Comparison of ENCODE assay signal across 23 mouse cellular contexts in genomic region chr6:29784413-29785021, GRCm38 (mm10). TPM values are rescaled to one million over a fixed set of nuclear protein-coding genes. Genes with fewer than 3 reads are reported as not detected.
DNase-seq lines count a peak whose midpoint lies in the region; ATAC-seq and TF ChIP-seq lines count a peak whose summit lies in the region.
"Had no signal": no experiment of that assay in that cellular context is flagged by ENCODE, and none has a peak within 500 bp of the region (broad histone marks: within the 10 kb centered on the region; RNA-seq: fewer than 3 reads in every experiment).

No protein-coding gene starts in this region.

- H3K27ac ChIP-seq in intestine, postnatal 0 days (ENCODE audit: low read depth, low read length): no peak overlapping the region
- no peak overlapping the region for H3K27ac ChIP-seq in intestine, embryonic 16.5 days (ENCODE audit: low read length)
- peak overlapping the region; percentile 58 for H3K27ac ChIP-seq in liver, embryonic 13.5 days
- H3K27ac ChIP-seq: forebrain, embryonic 13.5 days; heart, embryonic 10.5 days; hindbrain, embryonic 12.5 days; limb, embryonic 12.5 days had no signal

- ATAC-seq in intestine, postnatal 0 days: no peak
- no peak for ATAC-seq in intestine, embryonic 16.5 days
- peak; percentile 60; the same call in 1 of the 2 replicates for ATAC-seq in common myeloid progenitor, adult 5-6 weeks (replicated peaks; ENCODE audit: low read depth, poor library complexity, severe bottlenecking)
- ATAC-seq in liver, embryonic 13.5 days (ENCODE audit: low read depth): peak; percentile 95
- peak; percentile 97 for ATAC-seq in megakaryocyte-erythroid progenitor cell, adult 5-6 weeks (replicated peaks; ENCODE audit: low FRiP score, low TSS enrichment, poor library complexity, severe bottlenecking)
- no peak for ATAC-seq in CD4-positive, CD25-positive, alpha-beta regulatory T cell, adult 4 months
- ATAC-seq: forebrain, embryonic 13.5 days; inflammation-experienced regulatory T-cells, adult 6 months had no signal

- H3K4me1 ChIP-seq in intestine, postnatal 0 days (replicated peaks; ENCODE audit: control insufficient read depth, insufficient read depth, low read length): no peaks in the 10 kb centered on the region
- H3K4me1 ChIP-seq in intestine, embryonic 16.5 days (ENCODE audit: control insufficient read depth, insufficient read depth, low read length): no peaks in the 10 kb centered on the region
- peaks cover 37% of the 10 kb centered on the region for H3K4me1 ChIP-seq in liver, embryonic 13.5 days (replicated peaks)
- H3K4me1 ChIP-seq: heart, embryonic 10.5 days; limb, embryonic 12.5 days had no signal

- TF ChIP-seq CTCF in intestine, postnatal 0 days (IDR thresholded peaks at IDR 0.05; ENCODE audit: low read depth): peak; percentile 39

- DNase-seq in liver, embryonic 13.5 days: peak; percentile 27
- DNase-seq in gastrocnemius, adult 8-10 months (ENCODE audit: low spot score in 2 of 2): no peak
- no peak for DNase-seq in ovary, adult 18-20 months (ENCODE audit: low spot score)
- DNase-seq: adrenal gland, postnatal 10 days; cerebellum, adult 11-12 months; cerebellum, postnatal 36 days; gastrocnemius, postnatal 25 days; kidney, postnatal 4 days; lung, embryonic 14.5 days; midbrain, embryonic 14.5 days; right cerebral cortex, postnatal 25 days; thymus, adult 2 months had no signal

- H3K36me3 ChIP-seq in intestine, postnatal 0 days (ENCODE audit: control insufficient read depth, insufficient read depth): no peaks in the 10 kb centered on the region
- no peaks in the 10 kb centered on the region for H3K36me3 ChIP-seq in intestine, embryonic 16.5 days (ENCODE audit: control insufficient read depth, insufficient read depth, low read length)
- no peaks in the 10 kb centered on the region for H3K36me3 ChIP-seq in liver, embryonic 13.5 days
- H3K36me3 ChIP-seq: heart, embryonic 10.5 days; hindbrain, embryonic 12.5 days; limb, embryonic 12.5 days had no signal

- no peak overlapping the region for H3K9ac ChIP-seq in intestine, postnatal 0 days (ENCODE audit: low read depth, low read length)
- H3K9ac ChIP-seq in intestine, embryonic 16.5 days (ENCODE audit: low read depth, low read length): no peak overlapping the region
- 0 out of 2 replicates have a peak overlapping the region, but pooled peaks have one; percentile 7 for H3K9ac ChIP-seq in liver, embryonic 13.5 days
- H3K9ac ChIP-seq: forebrain, embryonic 13.5 days; hindbrain, embryonic 12.5 days; limb, embryonic 12.5 days; lung, embryonic 14.5 days had no signal

- 77% methylated on average over 3 of the region's 3 CpGs for whole genome bisulfite sequencing in intestine, postnatal 0 days
- WGBS in intestine, embryonic 16.5 days: 87% methylated on average over 3 of the region's 3 CpGs
- WGBS in liver, embryonic 13.5 days (ENCODE audit: insufficient replicate concordance): 40% methylated on average over 3 of the region's 3 CpGs

- no peaks in the 10 kb centered on the region for H3K27me3 ChIP-seq in intestine, postnatal 0 days (replicated peaks; ENCODE audit: control insufficient read depth, insufficient read depth, low read length)
- no peaks in the 10 kb centered on the region for H3K27me3 ChIP-seq in intestine, embryonic 16.5 days (replicated peaks; ENCODE audit: control insufficient read depth, insufficient read depth, low read length)
- no peaks in the 10 kb centered on the region for H3K27me3 ChIP-seq in liver, embryonic 13.5 days
- H3K27me3 ChIP-seq: forebrain, embryonic 13.5 days; hindbrain, embryonic 12.5 days; limb, embryonic 12.5 days had no signal

- no peaks in the 10 kb centered on the region for H3K9me3 ChIP-seq in intestine, postnatal 0 days (ENCODE audit: control insufficient read depth)
- H3K9me3 ChIP-seq in intestine, embryonic 16.5 days (ENCODE audit: control insufficient read depth, low read length): no peaks in the 10 kb centered on the region
- no peaks in the 10 kb centered on the region for H3K9me3 ChIP-seq in liver, embryonic 13.5 days (replicated peaks)
- H3K9me3 ChIP-seq: forebrain, embryonic 13.5 days; heart, embryonic 10.5 days; hindbrain, embryonic 12.5 days; limb, embryonic 12.5 days had no signal

- H3K4me2 ChIP-seq in intestine, postnatal 0 days (replicated peaks; ENCODE audit: low read depth): no peak overlapping the region
- no peak overlapping the region for H3K4me2 ChIP-seq in intestine, embryonic 16.5 days (ENCODE audit: low read depth, low read length)
- peak overlapping the region; percentile 36 for H3K4me2 ChIP-seq in liver, embryonic 13.5 days
- H3K4me2 ChIP-seq: forebrain, embryonic 13.5 days; hindbrain, embryonic 12.5 days; limb, embryonic 12.5 days; lung, embryonic 14.5 days had no signal

- no peak overlapping the region for H3K4me3 ChIP-seq in intestine, postnatal 0 days (ENCODE audit: low read depth, low read length)
- no peak overlapping the region for H3K4me3 ChIP-seq in intestine, embryonic 16.5 days (ENCODE audit: low read length)
- H3K4me3 ChIP-seq in liver, embryonic 13.5 days (replicated peaks): no peak overlapping the region
- H3K4me3 ChIP-seq: forebrain, embryonic 13.5 days; heart, embryonic 10.5 days; hindbrain, embryonic 12.5 days; limb, embryonic 12.5 days; myocyte had no signal

RNA-seq across cellular contexts. Expression of gene Ahcyl2, which starts 16.7 kb away (rescaled TPM):
- 74.7 and 83.6 TPM in 2 replicates for polyA plus RNA-seq in intestine, postnatal 0 days (2015; fragmentation: Nextera tagmentation; extraction: Ambion mirVana)
- polyA plus RNA-seq in intestine, embryonic 16.5 days (2015; fragmentation: Nextera tagmentation; extraction: Ambion mirVana): 80.5 and 91.5 TPM in 2 replicates
- total RNA-seq in common myeloid progenitor, adult 5-6 weeks (2017): 24.1 and 25.4 TPM in 2 replicates
- 4.1 and 4.3 TPM in 2 replicates for polyA plus RNA-seq in liver, embryonic 13.5 days (2015; fragmentation: Nextera tagmentation; extraction: Ambion mirVana)
- total RNA-seq in megakaryocyte-erythroid progenitor cell, adult 5-6 weeks (2014; fragmentation: Nextera tagmentation): 19.6 and 24.8 TPM in 2 replicates
- 29.7 and 74.5 TPM in 2 replicates for total RNA-seq in megakaryocyte-erythroid progenitor cell, adult 5-6 weeks (2017)
- total RNA-seq in gastrocnemius, adult 8-10 months (2022): 10 to 100 TPM; 16.6 to 23.1 (median 19.7) TPM
- polyA plus RNA-seq in CD4-positive, CD25-positive, alpha-beta regulatory T cell, adult 4 months (2017; shearing (Covaris generic)): 100 to 1,000 TPM in 1 of 2 experiments, 10 to 100 TPM in 1; 87.8 to 108 TPM

RNA-seq across cellular contexts. Expression of gene Smo, which starts 49.2 kb away (rescaled TPM):
- 7.1 and 7.4 TPM in 2 replicates for polyA plus RNA-seq in intestine, postnatal 0 days (2015; fragmentation: Nextera tagmentation; extraction: Ambion mirVana)
- polyA plus RNA-seq in intestine, embryonic 16.5 days (2015; fragmentation: Nextera tagmentation; extraction: Ambion mirVana): 18.8 and 18.9 TPM in 2 replicates
- 29.8 and 31.7 TPM in 2 replicates for total RNA-seq in common myeloid progenitor, adult 5-6 weeks (2017)
- polyA plus RNA-seq in liver, embryonic 13.5 days (2015; fragmentation: Nextera tagmentation; extraction: Ambion mirVana): 3.4 and 4.3 TPM in 2 replicates
- 27.5 and 34.8 TPM in 2 replicates for total RNA-seq in megakaryocyte-erythroid progenitor cell, adult 5-6 weeks (2014; fragmentation: Nextera tagmentation)
- 24.0 and 31.1 TPM in 2 replicates for total RNA-seq in megakaryocyte-erythroid progenitor cell, adult 5-6 weeks (2017)
- total RNA-seq in gastrocnemius, adult 8-10 months (2022): 1 to 10 TPM; 1.7 to 3.1 (median 2.4) TPM
- polyA plus RNA-seq in CD4-positive, CD25-positive, alpha-beta regulatory T cell, adult 4 months (2017; shearing (Covaris generic)): under 1 TPM in 1 of 2 experiments, not detected in 1; 0.11 TPM
- polyA plus RNA-seq: inflammation-experienced regulatory T-cells, adult 6 months had no signal

Comparison
In these comparisons a context has a peak if more than half of its experiments do, and no peak if none do; other contexts are left out.
1. ATAC-seq: peak in common myeloid progenitor, adult 5-6 weeks (single experiment), liver, embryonic 13.5 days (single experiment) and megakaryocyte-erythroid progenitor cell, adult 5-6 weeks (single experiment); none in intestine, postnatal 0 days (single experiment), intestine, embryonic 16.5 days (single experiment) and CD4-positive, CD25-positive, alpha-beta regulatory T cell, adult 4 months (single experiment).
2. RNA of gene Ahcyl2, which starts 16.7 kb away (polyA plus RNA-seq): 87.8 to 108 TPM in CD4-positive, CD25-positive, alpha-beta regulatory T cell, adult 4 months, 80.5 to 91.5 TPM in intestine, embryonic 16.5 days and 74.7 to 83.6 TPM in intestine, postnatal 0 days; 4.1 to 4.3 TPM in liver, embryonic 13.5 days; every median in the first group is over 10 times any median in the second.